Mouse (Mus musculus): ENCODE results near the gene Scp2. TPM values are rescaled to one million over a fixed set of nuclear protein-coding genes. Genes with fewer than 3 reads are reported as not detected.
A peak's percentile ranks its signal among the peaks of the same experiment; 100 is the strongest.

Gene Scp2
- polyA plus RNA-seq, 1 experiment from 2014 or later: 231 TPM

- 81% methylated on average over 6 of the region's 6 CpGs for WGBS
- H3K9ac ChIP-seq (ENCODE audit: low read depth, low read length): no peak overlapping the region
- no peak overlapping the region for H3K4me2 ChIP-seq
- no peak overlapping the region for H3K4me3 ChIP-seq (ENCODE audit: low read depth, low read length)
- peaks cover 5% of the 10 kb centered on the region; the same call in 1 of the 2 replicates for H3K4me1 ChIP-seq (replicated peaks; ENCODE audit: control insufficient read depth, insufficient read depth, low read length)
- ATAC-seq (replicated peaks; ENCODE audit: low FRiP score) (no peak), DNase-seq (ENCODE audit: low spot score) (no peak)
- no peak overlapping the region for H3K27ac ChIP-seq (ENCODE audit: low read depth, low read length)
- H3K9me3 ChIP-seq (ENCODE audit: control insufficient read depth, low read length): no peaks in the 10 kb centered on the region
- no peaks in the 10 kb centered on the region for H3K27me3 ChIP-seq (replicated peaks; ENCODE audit: control insufficient read depth, insufficient read depth, low read length)
- peaks cover 26% of the 10 kb centered on the region for H3K36me3 ChIP-seq (ENCODE audit: control insufficient read depth, insufficient read depth, low read length)
These were observed 81.2 kb downstream of the Scp2 start for GRCm38 (mm10) chr4:108063616-108064015.

- WGBS: 90% methylated on average over 5 of the region's 5 CpGs
- Histone ChIP-seq H3K9me3 (ENCODE audit: control insufficient read depth, low read length) (no peaks in the 10 kb centered on the region), H3K4me3 (ENCODE audit: low read depth, low read length) (no peak overlapping the region), H3K27me3 (replicated peaks; ENCODE audit: control insufficient read depth, insufficient read depth, low read length) (no peaks in the 10 kb centered on the region), H3K27ac (ENCODE audit: low read depth, low read length) (no peak overlapping the region), H3K36me3 (ENCODE audit: control insufficient read depth, insufficient read depth, low read length) (peaks cover 26% of the 10 kb centered on the region), H3K4me1 (replicated peaks; ENCODE audit: control insufficient read depth, insufficient read depth, low read length) (peaks cover 4% of the 10 kb centered on the region; the same call in 1 of the 2 replicates), H3K4me2 (no peak overlapping the region), H3K9ac (ENCODE audit: low read depth, low read length) (no peak overlapping the region)
- ATAC-seq (replicated peaks; ENCODE audit: low FRiP score) (no peak), DNase-seq (ENCODE audit: low spot score) (no peak)
These were observed 82.3 kb downstream of the Scp2 start for GRCm38 (mm10) chr4:108062524-108062923.

GRCm38 (mm10) chr4:108060774-108061173 is 84.0 kb downstream of the Scp2 start:
- no peak for ATAC-seq (replicated peaks; ENCODE audit: low FRiP score)
- DNase-seq (ENCODE audit: low spot score): no peak
- Histone ChIP-seq H3K9ac (ENCODE audit: low read depth, low read length) (no peak overlapping the region), H3K36me3 (ENCODE audit: control insufficient read depth, insufficient read depth, low read length) (peaks cover 22% of the 10 kb centered on the region), H3K9me3 (ENCODE audit: control insufficient read depth, low read length) (no peaks in the 10 kb centered on the region), H3K27me3 (replicated peaks; ENCODE audit: control insufficient read depth, insufficient read depth, low read length) (no peaks in the 10 kb centered on the region), H3K4me2 (no peak overlapping the region), H3K4me3 (ENCODE audit: low read depth, low read length) (no peak overlapping the region), H3K4me1 (replicated peaks; ENCODE audit: control insufficient read depth, insufficient read depth, low read length) (no peaks in the 10 kb centered on the region), H3K27ac (ENCODE audit: low read depth, low read length) (no peak overlapping the region)
- 86% methylated on average over 4 of the region's 4 CpGs for WGBS

GRCm38 (mm10) chr4:108059601-108060379 is 85.0 kb downstream of the Scp2 start:
- Histone ChIP-seq H3K9ac (ENCODE audit: low read depth, low read length) (no peak overlapping the region), H3K9me3 (ENCODE audit: control insufficient read depth, low read length) (no peaks in the 10 kb centered on the region), H3K27ac (ENCODE audit: low read depth, low read length) (no peak overlapping the region), H3K4me1 (replicated peaks; ENCODE audit: control insufficient read depth, insufficient read depth, low read length) (no peaks in the 10 kb centered on the region), H3K27me3 (replicated peaks; ENCODE audit: control insufficient read depth, insufficient read depth, low read length) (no peaks in the 10 kb centered on the region), H3K4me2 (no peak overlapping the region), H3K4me3 (ENCODE audit: low read depth, low read length) (no peak overlapping the region), H3K36me3 (ENCODE audit: control insufficient read depth, insufficient read depth, low read length) (peaks cover 26% of the 10 kb centered on the region)
- WGBS: 84% methylated on average over 19 of the region's 19 CpGs
- no peak for ATAC-seq (replicated peaks; ENCODE audit: low FRiP score)
- no peak for DNase-seq (ENCODE audit: low spot score)

GRCm38 (mm10) chr4:108058166-108058565 is 86.6 kb downstream of the Scp2 start:
- DNase-seq (ENCODE audit: low spot score): no peak
- no peak for ATAC-seq (replicated peaks; ENCODE audit: low FRiP score)
- no peaks in the 10 kb centered on the region for H3K4me1 ChIP-seq (replicated peaks; ENCODE audit: control insufficient read depth, insufficient read depth, low read length)
- H3K9ac ChIP-seq (ENCODE audit: low read depth, low read length): no peak overlapping the region
- peaks cover 29% of the 10 kb centered on the region for H3K36me3 ChIP-seq (ENCODE audit: control insufficient read depth, insufficient read depth, low read length)
- H3K4me2 ChIP-seq: no peak overlapping the region
- H3K27ac ChIP-seq (ENCODE audit: low read depth, low read length): no peak overlapping the region
- H3K27me3 ChIP-seq (replicated peaks; ENCODE audit: control insufficient read depth, insufficient read depth, low read length): no peaks in the 10 kb centered on the region
- no peaks in the 10 kb centered on the region for H3K9me3 ChIP-seq (ENCODE audit: control insufficient read depth, low read length)
- WGBS: 73% methylated on average over 10 of the region's 10 CpGs
- no peak overlapping the region for H3K4me3 ChIP-seq (ENCODE audit: low read depth, low read length)

GRCm38 (mm10) chr4:108057247-108057646 is 87.6 kb downstream of the Scp2 start:
- no peaks in the 10 kb centered on the region for H3K4me1 ChIP-seq (replicated peaks; ENCODE audit: control insufficient read depth, insufficient read depth, low read length)
- H3K9me3 ChIP-seq (ENCODE audit: control insufficient read depth, low read length): no peaks in the 10 kb centered on the region
- ATAC-seq (replicated peaks; ENCODE audit: low FRiP score): no peak
- WGBS: 86% methylated on average over 2 of the region's 2 CpGs
- no peak overlapping the region for H3K4me3 ChIP-seq (ENCODE audit: low read depth, low read length)
- DNase-seq (ENCODE audit: low spot score): no peak
- peaks cover 21% of the 10 kb centered on the region for H3K36me3 ChIP-seq (ENCODE audit: control insufficient read depth, insufficient read depth, low read length)
- no peak overlapping the region for H3K4me2 ChIP-seq
- H3K27ac ChIP-seq (ENCODE audit: low read depth, low read length): no peak overlapping the region
- H3K9ac ChIP-seq (ENCODE audit: low read depth, low read length): no peak overlapping the region
- H3K27me3 ChIP-seq (replicated peaks; ENCODE audit: control insufficient read depth, insufficient read depth, low read length): no peaks in the 10 kb centered on the region

- WGBS: 89% methylated on average over 10 of the region's 10 CpGs
- H3K27ac ChIP-seq (ENCODE audit: low read depth, low read length): no peak overlapping the region
- no peaks in the 10 kb centered on the region for H3K9me3 ChIP-seq (ENCODE audit: control insufficient read depth, low read length)
- no peak for DNase-seq (ENCODE audit: low spot score)
- no peak overlapping the region for H3K9ac ChIP-seq (ENCODE audit: low read depth, low read length)
- H3K4me3 ChIP-seq (ENCODE audit: low read depth, low read length): no peak overlapping the region
- H3K4me1 ChIP-seq (replicated peaks; ENCODE audit: control insufficient read depth, insufficient read depth, low read length): no peaks in the 10 kb centered on the region
- peaks cover 20% of the 10 kb centered on the region for H3K36me3 ChIP-seq (ENCODE audit: control insufficient read depth, insufficient read depth, low read length)
- ATAC-seq (replicated peaks; ENCODE audit: low FRiP score): no peak
- no peaks in the 10 kb centered on the region for H3K27me3 ChIP-seq (replicated peaks; ENCODE audit: control insufficient read depth, insufficient read depth, low read length)
- no peak overlapping the region for H3K4me2 ChIP-seq
These were observed 88.9 kb downstream of the Scp2 start for GRCm38 (mm10) chr4:108055873-108056272.

- H3K27me3 ChIP-seq (replicated peaks; ENCODE audit: control insufficient read depth, insufficient read depth, low read length): no peaks in the 10 kb centered on the region
- no peak overlapping the region for H3K4me3 ChIP-seq (ENCODE audit: low read depth, low read length)
- no peak overlapping the region for H3K4me2 ChIP-seq
- H3K4me1 ChIP-seq (replicated peaks; ENCODE audit: control insufficient read depth, insufficient read depth, low read length): no peaks in the 10 kb centered on the region
- H3K9ac ChIP-seq (ENCODE audit: low read depth, low read length): no peak overlapping the region
- no peaks in the 10 kb centered on the region for H3K9me3 ChIP-seq (ENCODE audit: control insufficient read depth, low read length)
- ATAC-seq (replicated peaks; ENCODE audit: low FRiP score) (peak; percentile 39; the same call in 1 of the 2 replicates), DNase-seq (ENCODE audit: low spot score) (no peak)
- WGBS: 75% methylated on average over 8 of the region's 8 CpGs
- no peak overlapping the region for H3K27ac ChIP-seq (ENCODE audit: low read depth, low read length)
- peaks cover 17% of the 10 kb centered on the region for H3K36me3 ChIP-seq (ENCODE audit: control insufficient read depth, insufficient read depth, low read length)
These were observed 92.1 kb downstream of the Scp2 start for GRCm38 (mm10) chr4:108052673-108053072.

- DNase-seq (ENCODE audit: low spot score) (no peak), ATAC-seq (replicated peaks; ENCODE audit: low FRiP score) (no peak)
- 88% methylated on average over 10 of the region's 10 CpGs for WGBS
- Histone ChIP-seq H3K4me1 (replicated peaks; ENCODE audit: control insufficient read depth, insufficient read depth, low read length) (no peaks in the 10 kb centered on the region), H3K9ac (ENCODE audit: low read depth, low read length) (no peak overlapping the region), H3K9me3 (ENCODE audit: control insufficient read depth, low read length) (no peaks in the 10 kb centered on the region), H3K4me3 (ENCODE audit: low read depth, low read length) (no peak overlapping the region), H3K4me2 (no peak overlapping the region), H3K36me3 (ENCODE audit: control insufficient read depth, insufficient read depth, low read length) (peaks cover 21% of the 10 kb centered on the region), H3K27ac (ENCODE audit: low read depth, low read length) (no peak overlapping the region), H3K27me3 (replicated peaks; ENCODE audit: control insufficient read depth, insufficient read depth, low read length) (no peaks in the 10 kb centered on the region)
These were observed 93.0 kb downstream of the Scp2 start for GRCm38 (mm10) chr4:108051687-108052274.
